Mouse (Mus musculus) v-Abl transformed pro-B cells (cell line): ENCODE data around the gene 1110065P20Rik.

ENCODE experiments used
- in situ Hi-C, 2 experiments: fragments of 400-800 bp; cut with MboI; formaldehyde crosslinking; loops; one replicate each; pipeline ENCODE4 v1.15.1; 2025; ENCODE audit not compliant: unreplicated experiment in 2 of 2

1110065P20Rik gene

GRCm38 (mm10) chr4:124850933-124851658 is at the start of gene 1110065P20Rik:
Gene 1110065P20Rik (minus strand): TSS chr4:124851196.
- in situ Hi-C loops: loop anchor here in 1 of 2 experiments (5.0 to 10.0 kb wide), 2 partner anchors 156 to 894 kb away; partner anchors contain the start of gene Utp11

- in situ Hi-C loops: loop anchor here (25.0 kb wide), 2 partner anchors 712 to 763 kb away; no protein-coding TSS in a partner anchor
Observed at GRCm38 (mm10) chr4:124899906-124900305, 48.9 kb upstream of the 1110065P20Rik start.

GRCm38 (mm10) chr4:124898428-124898827 is 47.4 kb upstream of the 1110065P20Rik start:
- in situ Hi-C loops: loop anchor here (25.0 kb wide), 2 partner anchors 714 to 761 kb away; no protein-coding TSS in a partner anchor

- in situ Hi-C loops: loop anchor here (25.0 kb wide), 2 partner anchors 718 to 757 kb away; no protein-coding TSS in a partner anchor
Observed at GRCm38 (mm10) chr4:124894508-124895428, 43.8 kb upstream of the 1110065P20Rik start.

- in situ Hi-C loops: loop anchor here (25.0 kb wide), 2 partner anchors 719 to 756 kb away; no protein-coding TSS in a partner anchor
Observed at GRCm38 (mm10) chr4:124893769-124894168, 42.8 kb upstream of the 1110065P20Rik start.

- in situ Hi-C loops: loop anchor here (25.0 kb wide), 2 partner anchors 721 to 754 kb away; no protein-coding TSS in a partner anchor
Observed at GRCm38 (mm10) chr4:124890831-124891230, 39.8 kb upstream of the 1110065P20Rik start.

- in situ Hi-C loops: loop anchor here (25.0 kb wide), 2 partner anchors 722 to 753 kb away; no protein-coding TSS in a partner anchor
Observed at GRCm38 (mm10) chr4:124889935-124890334, 38.9 kb upstream of the 1110065P20Rik start.

GRCm38 (mm10) chr4:124888702-124889101 is 37.7 kb upstream of the 1110065P20Rik start:
- in situ Hi-C loops: loop anchor here (25.0 kb wide), 2 partner anchors 724 to 751 kb away; no protein-coding TSS in a partner anchor

GRCm38 (mm10) chr4:124882151-124882729 is 31.2 kb upstream of the 1110065P20Rik start:
- in situ Hi-C loops: loop anchor here (25.0 kb wide), 2 partner anchors 730 to 745 kb away; no protein-coding TSS in a partner anchor

GRCm38 (mm10) chr4:124881341-124881908 is 30.4 kb upstream of the 1110065P20Rik start:
- in situ Hi-C loops: loop anchor here (25.0 kb wide), 2 partner anchors 731 to 744 kb away; no protein-coding TSS in a partner anchor

GRCm38 (mm10) chr4:124880599-124880998 is 29.6 kb upstream of the 1110065P20Rik start, which contains the start of gene Epha10:
Gene Epha10 (plus strand): TSS chr4:124880899.
- in situ Hi-C loops: loop anchor here (25.0 kb wide), 2 partner anchors 732 to 743 kb away; no protein-coding TSS in a partner anchor

- in situ Hi-C loops: no loop called here
Observed at GRCm38 (mm10) chr4:124872719-124873118, 21.7 kb upstream of the 1110065P20Rik start.

- in situ Hi-C loops: no loop called here
Observed at GRCm38 (mm10) chr4:124861283-124862188, 10.5 kb upstream of the 1110065P20Rik start, which contains the start of gene Maneal. Gene Maneal (minus strand): TSS chr4:124862171.

- in situ Hi-C loops: no loop called here
Observed at GRCm38 (mm10) chr4:124860446-124860845, 9.4 kb upstream of the 1110065P20Rik start.

GRCm38 (mm10) chr4:124858370-124858769 is 7.4 kb upstream of the 1110065P20Rik start:
- in situ Hi-C loops: loop anchor here in 1 of 2 experiments (10.0 kb wide), 1 partner anchor 164 kb away; the partner anchor contains the start of gene Utp11

GRCm38 (mm10) chr4:124856294-124856693 is 5.3 kb upstream of the 1110065P20Rik start:
- in situ Hi-C loops: loop anchor here in 1 of 2 experiments (10.0 kb wide), 1 partner anchor 161 kb away; the partner anchor contains the start of gene Utp11

GRCm38 (mm10) chr4:124850261-124850913 is 609 bp downstream of the 1110065P20Rik start, which contains the start of gene Yrdc:
Gene Yrdc (plus strand): TSS chr4:124850679.
- in situ Hi-C loops: loop anchor here in 1 of 2 experiments (5.0 to 10.0 kb wide), 2 partner anchors 156 to 893 kb away; partner anchors contain the start of gene Utp11
